ENCODE assay signal across 23 mouse cellular contexts in the genomic region with DNA sequence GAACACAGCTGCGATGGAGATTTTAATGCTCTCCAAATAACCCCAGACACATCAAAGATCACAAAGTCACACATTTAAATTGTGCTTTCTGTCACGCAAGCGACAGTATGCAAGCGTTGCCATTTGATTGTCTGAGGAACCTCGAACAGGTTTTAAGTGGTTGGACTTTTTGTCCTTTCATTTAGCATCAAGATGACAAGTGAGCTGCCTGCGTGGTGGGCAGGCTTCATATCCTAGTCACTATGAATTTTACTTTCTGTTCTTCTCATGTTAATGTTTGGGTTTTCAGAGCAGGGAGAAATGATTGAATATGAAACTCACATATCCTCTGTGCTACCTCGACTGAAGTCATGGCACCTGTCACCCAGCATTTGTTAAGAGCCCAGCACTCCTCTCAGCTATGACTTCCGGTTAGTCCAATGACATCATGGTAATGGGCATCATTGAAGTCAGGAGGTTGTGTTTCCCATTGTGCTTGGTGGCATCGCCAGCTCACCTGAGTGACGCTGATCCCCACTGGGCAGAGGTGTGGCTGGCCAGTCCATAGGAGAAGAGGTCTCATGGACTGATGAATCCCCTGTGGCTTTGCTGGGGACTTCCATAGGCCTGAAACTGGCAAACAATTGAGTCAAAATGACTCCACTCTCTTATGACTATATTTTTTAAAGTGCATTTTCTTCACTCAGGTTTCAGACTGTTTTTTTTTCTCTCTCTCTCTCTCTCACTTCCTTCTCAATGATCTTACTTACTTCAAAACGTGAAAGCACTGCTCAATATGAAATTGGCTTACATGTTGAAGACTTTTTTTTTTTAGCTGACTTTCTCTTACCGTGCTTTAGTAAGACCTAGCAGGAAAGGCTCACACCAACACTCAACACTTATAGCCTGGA.
DNase-seq lines count a peak whose midpoint lies in the region.
"Had no signal": no experiment of that assay in that cellular context is flagged by ENCODE, and none has a peak within 500 bp of the region (broad histone marks: within the 10 kb centered on the region; RNA-seq: fewer than 3 reads in every experiment).

No protein-coding gene starts in this region.

- 84% methylated on average over 12 of the region's 12 CpGs for WGBS in heart, embryonic 10.5 days

- intact Hi-C loops in heart, postnatal 36 days (cut with DNase I): no loop called here

- peak; percentile 41 for DNase-seq in heart, embryonic 10.5 days (ENCODE audit: low spot score)
- no peak for DNase-seq in heart, postnatal 36 days
- peak; percentile 22 for DNase-seq in testis, postnatal 10 days (ENCODE audit: low spot score)
- no peak for DNase-seq in testis, postnatal 14 days (ENCODE audit: low spot score)
- peak; percentile 91 for DNase-seq in induced T-regulatory cell, adult 2 months (ENCODE audit: low read depth)
- DNase-seq in B cell, adult 2 months: no peak
- DNase-seq in cerebellum, postnatal 36 days: no peak
- DNase-seq: adrenal gland, postnatal 36 days; cerebellum, adult 18-20 months; cerebellum, postnatal 14 days; gastrocnemius, postnatal 36 days; kidney, adult 9 months; kidney, postnatal 14 days; liver; lung, postnatal 4 days; retina, postnatal 1 day; right cerebral cortex, postnatal 25 days; spleen, adult 18-20 months; thymus, postnatal 4 days had no signal

- no peak overlapping the region for H3K27ac ChIP-seq in heart, embryonic 10.5 days
- H3K27ac ChIP-seq: limb, embryonic 10.5 days; liver, embryonic 15.5 days; neural tube, embryonic 12.5 days had no signal

- no peaks in the 10 kb centered on the region for H3K9me3 ChIP-seq in heart, embryonic 10.5 days
- H3K9me3 ChIP-seq: forebrain, embryonic 13.5 days; limb, embryonic 10.5 days; liver, embryonic 15.5 days; neural tube, embryonic 12.5 days had no signal

- H3K27me3 ChIP-seq in heart, embryonic 10.5 days (ENCODE audit: insufficient read depth, poor library complexity, severe bottlenecking): no peaks in the 10 kb centered on the region
- H3K27me3 ChIP-seq: forebrain, embryonic 13.5 days; liver, embryonic 15.5 days; neural tube, embryonic 12.5 days had no signal

- no peak overlapping the region for H3K4me3 ChIP-seq in heart, embryonic 10.5 days
- H3K4me3 ChIP-seq: forebrain, embryonic 13.5 days; limb, embryonic 10.5 days; liver, embryonic 15.5 days; neural tube, embryonic 12.5 days had no signal

- no peaks in the 10 kb centered on the region for H3K36me3 ChIP-seq in heart, embryonic 10.5 days
- H3K36me3 ChIP-seq: limb, embryonic 10.5 days; liver, embryonic 15.5 days; neural tube, embryonic 12.5 days had no signal

- H3K4me1 ChIP-seq in heart, embryonic 10.5 days: peaks cover 18% of the 10 kb centered on the region

Comparison
In these comparisons a context has a peak if more than half of its experiments do, and no peak if none do; other contexts are left out.
1. DNase-seq: peak in heart, embryonic 10.5 days (single experiment), testis, postnatal 10 days (single experiment) and induced T-regulatory cell, adult 2 months (single experiment); none in heart, postnatal 36 days (0 of 2), testis, postnatal 14 days (single experiment), B cell, adult 2 months (0 of 2) and cerebellum, postnatal 36 days (0 of 2).